Mouse (Mus musculus): ENCODE measurements around the gene Lrmda. TPM values are rescaled to one million over a fixed set of nuclear protein-coding genes. Genes with fewer than 3 reads are reported as not detected.

Gene Lrmda
- total RNA-seq, 2 experiments from 2014 or later = 6.4 to 9.6 TPM

- ATAC-seq (replicated peaks; ENCODE audit: low FRiP score, low TSS enrichment, poor library complexity, severe bottlenecking) = no peak
Observed at GRCm38 (mm10) chr14:22283722-22284121, 264.2 kb downstream of the Lrmda start.

GRCm38 (mm10) chr14:22284823-22285517, 265.5 kb downstream of the Lrmda start:
- ATAC-seq (replicated peaks; ENCODE audit: low FRiP score, low TSS enrichment, poor library complexity, severe bottlenecking) = no peak

GRCm38 (mm10) chr14:22285826-22286225, 266.3 kb downstream of the Lrmda start:
- ATAC-seq (replicated peaks; ENCODE audit: low FRiP score, low TSS enrichment, poor library complexity, severe bottlenecking) = 0 out of 2 replicates have a peak, but pooled peaks have one; percentile 41

- ATAC-seq (replicated peaks; ENCODE audit: low FRiP score, low TSS enrichment, poor library complexity, severe bottlenecking) = no peak
Observed at GRCm38 (mm10) chr14:22288179-22288578, 268.7 kb downstream of the Lrmda start.

- no peak for ATAC-seq (replicated peaks; ENCODE audit: low FRiP score, low TSS enrichment, poor library complexity, severe bottlenecking)
Observed at GRCm38 (mm10) chr14:22289380-22289922, 269.9 kb downstream of the Lrmda start.

GRCm38 (mm10) chr14:22294371-22294770, 274.9 kb downstream of the Lrmda start:
- peak; percentile 55; the same call in 1 of the 2 replicates for ATAC-seq (replicated peaks; ENCODE audit: low FRiP score, low TSS enrichment, poor library complexity, severe bottlenecking)

DNA sequence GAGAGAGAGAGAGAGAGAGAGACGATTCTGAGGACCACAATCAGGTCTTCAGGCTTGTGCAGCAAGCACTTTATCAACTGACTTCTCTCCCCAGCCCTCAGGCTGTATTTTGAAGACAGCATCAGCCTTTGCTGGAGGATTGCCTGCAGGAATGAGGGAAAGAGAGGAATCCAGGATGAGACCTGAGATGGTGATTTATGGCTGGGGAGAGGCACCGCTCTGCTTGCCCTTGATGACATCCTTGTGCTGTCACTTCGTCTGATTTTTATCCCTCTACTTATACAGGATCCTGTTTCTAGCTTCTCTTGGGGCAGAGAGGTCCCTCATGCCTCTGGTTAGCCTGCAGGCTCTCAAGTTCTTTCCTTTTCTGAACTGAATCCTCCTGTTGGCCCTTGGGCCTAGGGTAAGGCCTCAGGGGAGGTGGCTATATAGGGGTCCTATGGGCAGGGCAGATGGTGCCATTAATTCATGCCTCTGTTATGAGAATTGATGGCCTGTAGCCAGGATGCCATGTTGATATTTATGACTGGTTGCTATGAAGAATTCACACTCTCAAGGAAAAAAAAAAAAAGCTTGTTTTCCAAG, 277.2 kb downstream of the Lrmda start:
- ATAC-seq (replicated peaks; ENCODE audit: low FRiP score, low TSS enrichment, poor library complexity, severe bottlenecking) = no peak

- no peak for ATAC-seq (replicated peaks; ENCODE audit: low FRiP score, low TSS enrichment, poor library complexity, severe bottlenecking)
Observed at GRCm38 (mm10) chr14:22306759-22307158, 287.2 kb downstream of the Lrmda start.

DNA sequence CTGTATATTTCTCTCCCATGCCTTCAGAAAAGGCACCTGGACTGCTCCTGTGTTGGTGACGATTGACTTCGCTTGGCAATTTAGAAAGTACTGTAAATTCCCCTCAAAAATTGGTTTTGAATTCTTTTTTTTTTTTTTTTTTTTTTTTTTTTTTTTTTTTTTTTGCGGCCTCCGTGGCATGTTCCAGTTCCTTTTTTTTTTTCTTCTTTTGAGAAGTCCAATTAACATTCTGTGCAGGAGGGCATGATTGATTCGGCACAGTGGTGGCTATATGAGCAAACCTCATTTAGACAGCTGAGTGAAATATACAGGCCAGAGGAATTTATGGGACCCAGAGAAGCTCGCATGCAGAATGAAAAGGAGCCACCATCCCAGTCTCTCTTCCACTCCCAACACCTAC, 288.5 kb downstream of the Lrmda start:
- no peak for ATAC-seq (replicated peaks; ENCODE audit: low FRiP score, low TSS enrichment, poor library complexity, severe bottlenecking)

GRCm38 (mm10) chr14:22323058-22323457, 303.5 kb downstream of the Lrmda start:
- no peak for ATAC-seq (replicated peaks; ENCODE audit: low FRiP score, low TSS enrichment, poor library complexity, severe bottlenecking)

DNA sequence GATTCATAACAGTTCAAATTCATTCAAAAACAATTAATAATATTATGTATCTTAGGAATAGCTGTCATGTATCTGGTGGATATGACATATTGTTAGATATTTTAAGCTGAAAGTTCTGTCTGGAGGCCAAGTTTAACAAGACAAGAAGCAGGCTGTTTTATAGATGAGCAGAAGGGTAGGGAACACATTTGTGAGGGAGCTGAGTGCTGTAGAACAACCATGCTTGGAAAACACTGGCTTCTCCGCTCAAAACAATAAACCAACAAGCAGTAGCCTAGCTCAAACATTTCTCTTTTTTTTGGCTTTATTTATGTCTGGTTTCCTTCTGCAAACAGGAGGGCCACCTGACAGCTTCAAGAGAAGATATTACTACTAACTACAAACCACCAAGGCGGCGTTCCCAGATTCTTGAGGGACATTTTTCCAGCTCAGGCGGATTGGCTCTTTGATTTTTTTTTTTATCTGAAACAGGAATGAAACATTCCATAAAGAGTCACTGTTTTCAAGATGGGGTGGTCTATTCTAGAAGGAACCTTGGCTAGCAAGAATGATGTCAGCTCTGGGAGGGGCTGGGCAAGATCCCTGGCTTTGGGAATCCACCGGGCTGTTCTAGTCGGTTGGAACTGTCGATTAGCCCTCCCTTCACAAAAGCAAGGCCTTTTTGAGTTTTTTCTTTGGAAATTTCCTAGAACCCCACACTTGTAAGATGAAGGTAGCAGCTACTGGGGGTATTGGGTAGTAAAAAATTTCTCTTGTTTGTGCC, 304.2 kb downstream of the Lrmda start:
- ATAC-seq (replicated peaks; ENCODE audit: low FRiP score, low TSS enrichment, poor library complexity, severe bottlenecking) = no peak

DNA sequence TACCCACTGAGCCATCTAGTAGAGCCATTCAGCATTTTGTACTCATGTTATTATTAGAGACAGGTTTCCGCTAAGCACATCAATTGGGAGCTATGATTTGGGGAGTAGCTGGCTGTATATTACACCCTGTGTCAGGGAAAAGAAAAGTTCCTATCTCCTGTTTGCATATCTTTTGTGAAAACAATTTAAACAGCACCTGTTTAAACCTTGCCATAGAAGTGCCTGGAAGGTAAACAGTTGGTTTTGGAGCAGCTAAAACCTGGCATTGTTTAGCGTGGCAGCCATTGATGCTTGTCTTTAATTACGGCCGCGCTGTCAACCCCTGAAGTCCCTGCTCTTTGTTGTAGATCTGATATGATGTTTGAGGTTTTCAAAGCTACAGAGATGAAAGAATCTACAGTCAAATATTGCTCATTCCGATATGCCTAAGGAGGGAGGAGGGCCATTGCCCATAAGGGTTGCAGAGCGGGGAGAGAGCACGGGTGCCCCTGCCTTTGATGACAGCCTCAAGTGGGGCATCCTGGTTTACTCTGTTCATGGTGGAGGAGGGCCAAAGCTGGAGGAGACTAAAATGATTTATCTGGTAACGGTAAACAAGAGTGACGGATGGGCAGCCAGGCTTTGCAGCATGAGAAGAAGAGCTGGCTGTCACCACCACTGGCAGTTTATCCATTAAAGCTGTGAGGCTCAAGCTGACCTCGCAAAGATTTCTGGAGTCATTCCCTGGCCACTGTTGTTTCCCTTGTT, 306.9 kb downstream of the Lrmda start:
- ATAC-seq (replicated peaks; ENCODE audit: low FRiP score, low TSS enrichment, poor library complexity, severe bottlenecking) = no peak

- no peak for ATAC-seq (replicated peaks; ENCODE audit: low FRiP score, low TSS enrichment, poor library complexity, severe bottlenecking)
Observed at GRCm38 (mm10) chr14:22329191-22329590, 309.7 kb downstream of the Lrmda start.

DNA sequence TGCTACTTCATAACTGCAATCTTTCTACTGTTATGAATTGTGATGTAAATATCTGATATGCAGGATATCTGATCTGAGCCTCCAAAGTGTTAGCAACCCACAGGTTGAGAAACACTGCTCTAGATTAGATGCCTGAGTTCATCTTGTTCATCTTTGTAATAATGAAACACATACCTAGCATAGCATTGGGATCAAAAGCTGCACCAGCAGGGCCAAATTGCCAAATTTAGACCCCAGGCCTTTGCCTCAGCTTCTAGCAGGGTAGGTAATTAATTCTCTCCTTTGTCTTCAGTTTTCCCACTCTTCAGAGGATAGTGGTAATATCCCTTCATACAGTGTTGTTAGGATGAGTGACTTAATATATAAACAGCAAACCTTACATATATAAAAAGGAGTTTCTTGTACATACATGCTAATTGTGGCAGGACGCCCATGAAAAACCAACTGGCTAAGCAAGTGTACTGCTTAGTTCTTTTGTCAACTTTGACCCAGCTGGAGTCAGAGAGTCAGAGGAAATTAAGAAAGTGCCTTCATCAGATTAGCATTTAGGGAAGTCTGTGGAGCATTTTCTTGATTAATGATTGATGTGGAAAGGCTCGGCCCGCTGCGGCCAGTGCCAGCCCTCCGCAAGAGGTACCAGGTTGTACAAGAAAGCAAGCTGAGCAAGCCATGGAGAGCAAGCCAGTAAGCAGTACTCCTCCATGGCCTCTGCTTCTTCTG, 315.7 kb downstream of the Lrmda start:
- no peak for ATAC-seq (replicated peaks; ENCODE audit: low FRiP score, low TSS enrichment, poor library complexity, severe bottlenecking)

GRCm38 (mm10) chr14:22339176-22339575, 319.7 kb downstream of the Lrmda start:
- ATAC-seq (replicated peaks; ENCODE audit: low FRiP score, low TSS enrichment, poor library complexity, severe bottlenecking) = no peak

GRCm38 (mm10) chr14:22343357-22343756, 323.8 kb downstream of the Lrmda start:
- no peak for ATAC-seq (replicated peaks; ENCODE audit: low FRiP score, low TSS enrichment, poor library complexity, severe bottlenecking)

DNA sequence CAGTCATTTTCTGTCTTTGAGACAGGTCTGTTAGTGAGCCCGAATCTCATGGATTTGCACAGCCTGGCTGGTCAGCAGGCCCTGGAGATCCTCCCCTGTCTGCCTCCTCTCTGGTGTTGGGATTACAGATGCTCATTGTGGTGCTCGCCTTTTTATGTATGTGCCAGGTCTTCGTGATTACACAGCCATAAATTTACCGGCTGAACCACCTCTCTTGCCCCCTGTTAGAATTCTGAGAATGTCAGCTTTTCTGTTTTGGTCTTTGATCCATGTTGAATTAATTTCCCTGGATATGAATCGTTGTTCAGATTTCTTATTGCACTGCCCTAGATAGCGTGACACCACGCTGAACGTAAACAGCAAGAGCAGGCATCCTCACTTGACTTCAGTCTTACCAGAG, 325.7 kb downstream of the Lrmda start:
- ATAC-seq (replicated peaks; ENCODE audit: low FRiP score, low TSS enrichment, poor library complexity, severe bottlenecking) = no peak

DNA sequence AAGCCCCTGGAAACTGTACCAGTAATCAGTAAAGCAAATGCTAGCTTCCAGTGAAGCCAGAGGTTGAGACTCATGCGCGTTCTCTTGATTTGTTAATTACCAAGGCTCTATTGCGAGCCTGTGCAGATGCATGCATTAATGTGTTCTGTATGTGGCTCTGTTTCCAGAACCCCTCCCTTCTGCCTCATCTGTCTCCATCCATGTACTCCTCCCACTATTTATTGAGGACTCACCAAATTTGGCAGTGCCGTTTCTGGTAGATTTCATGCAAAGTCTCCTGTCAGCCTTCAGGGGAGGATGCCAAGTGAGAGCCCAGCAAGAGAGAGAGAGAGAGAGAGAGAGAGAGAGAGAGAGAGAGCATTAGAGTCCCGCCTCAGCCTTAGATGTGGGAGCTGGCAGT, 334.1 kb downstream of the Lrmda start:
- ATAC-seq (replicated peaks; ENCODE audit: low FRiP score, low TSS enrichment, poor library complexity, severe bottlenecking) = no peak
